Mouse (Mus musculus) small intestine, adult 2 months (tissue): ENCODE measurements around the gene Ap2s1. TPM values are rescaled to one million over a fixed set of nuclear protein-coding genes. Genes with fewer than 3 reads are reported as not detected.
"Not testable (repeated sequence)": the region's sequence is repeated elsewhere in the genome, so short reads cannot be mapped to it uniquely, and the experiment has no call there.

Source experiments
- H3K27ac ChIP-seq: fragments of 200-500 bp; 2 replicates; pipeline ENCODE4 v1.5.1; 2012; ENCODE audit warnings: low read depth, low read length, control low read depth, inconsistent platforms; ENCODE audit not compliant: insufficient read depth
- H3K27me3 ChIP-seq: fragments of 200-500 bp; 2 replicates; pipeline ENCODE4 v1.6.1; 2012; ENCODE audit warnings: mild to moderate bottlenecking, moderate library complexity, low read length, inconsistent platforms; ENCODE audit not compliant: control insufficient read depth, insufficient read depth
- H3K36me3 ChIP-seq: fragments of 200-500 bp; 2 replicates; pipeline ENCODE4 v1.6.1; 2012; ENCODE audit warnings: mild to moderate bottlenecking, low read length, control low read depth, inconsistent platforms; ENCODE audit not compliant: control insufficient read depth, insufficient read depth
- H3K4me1 ChIP-seq: fragments of 200-500 bp; 2 replicates; pipeline ENCODE4 v1.6.1; 2012; ENCODE audit warnings: low read length, inconsistent platforms, mixed read lengths; ENCODE audit not compliant: control insufficient read depth, insufficient read depth, insufficient read length
- H3K4me3 ChIP-seq: fragments of 200-500 bp; 2 replicates; pipeline ENCODE4 v1.5.1; 2012; ENCODE audit warnings: low read depth, mild to moderate bottlenecking, control low read depth, inconsistent platforms, low read length, moderate library complexity
- CTCF ChIP-seq: fragments of 200-500 bp; IDR thresholded peaks from 2 replicates; pipeline ENCODE4 v1.5.1; 2012; ENCODE audit warnings: low read depth, mild to moderate bottlenecking, control low read depth, inconsistent platforms, low read length, moderate library complexity, mixed read lengths; ENCODE audit not compliant: insufficient replicate concordance, insufficient read length; ENCODE audit errors: extremely low read depth
- POLR2A ChIP-seq: fragments of 200-500 bp; IDR thresholded peaks from 2 replicates; pipeline ENCODE4 v1.6.1; 2012; ENCODE audit warnings: low read depth, mild to moderate bottlenecking, control low read depth, inconsistent platforms, low read length, moderate library complexity
- WGBS: fragments of 180-500 bp; shearing (Covaris S2); methylation state at CpG from one replicate; pipeline ENCODE4 v1.1.7; 2018; 5-methylcytosine and 5-hydroxymethylcytosine counted together
- polyA plus RNA-seq: library from polyadenylated mRNA; depleted of rRNA; stranded (reverse); fragments of >200 nt; gene quantifications from 2 replicates; pipeline ENCODE4 v1.2.3, GENCODE M21; 2012

Gene Ap2s1
- polyA plus RNA-seq, 1 experiment: 540 TPM

DNA sequence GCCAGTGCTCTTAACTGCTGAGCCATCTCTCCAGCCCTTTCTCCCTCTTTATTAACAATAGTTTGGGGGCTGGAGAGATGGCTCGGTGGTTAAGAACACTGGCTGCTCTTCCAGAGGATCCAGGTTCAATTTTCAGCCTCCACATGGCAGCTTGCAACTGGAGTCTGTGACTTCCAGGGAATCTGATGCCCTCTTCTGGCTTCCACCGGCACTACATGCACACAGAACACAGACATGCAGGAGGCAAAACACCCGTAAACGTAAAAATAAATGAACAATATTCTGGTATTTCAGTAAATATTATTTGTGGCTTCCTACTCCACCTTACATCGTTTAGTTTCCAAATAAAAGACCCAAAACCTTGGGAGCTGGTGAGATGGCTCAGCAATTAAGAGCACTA, 27.6 kb upstream of the Ap2s1 start:
- TF ChIP-seq POLR2A: no peak
- TF ChIP-seq CTCF: peak; percentile 25; the same call in 1 of the 2 replicates
- Histone ChIP-seq H3K27me3 (no peaks in the 10 kb centered on the region), H3K4me1 (no peaks in the 10 kb centered on the region), H3K36me3 (no peaks in the 10 kb centered on the region), H3K27ac (no peak overlapping the region), H3K4me3 (no peak overlapping the region)
- WGBS: 74% methylated on average over 5 of the region's 5 CpGs

DNA sequence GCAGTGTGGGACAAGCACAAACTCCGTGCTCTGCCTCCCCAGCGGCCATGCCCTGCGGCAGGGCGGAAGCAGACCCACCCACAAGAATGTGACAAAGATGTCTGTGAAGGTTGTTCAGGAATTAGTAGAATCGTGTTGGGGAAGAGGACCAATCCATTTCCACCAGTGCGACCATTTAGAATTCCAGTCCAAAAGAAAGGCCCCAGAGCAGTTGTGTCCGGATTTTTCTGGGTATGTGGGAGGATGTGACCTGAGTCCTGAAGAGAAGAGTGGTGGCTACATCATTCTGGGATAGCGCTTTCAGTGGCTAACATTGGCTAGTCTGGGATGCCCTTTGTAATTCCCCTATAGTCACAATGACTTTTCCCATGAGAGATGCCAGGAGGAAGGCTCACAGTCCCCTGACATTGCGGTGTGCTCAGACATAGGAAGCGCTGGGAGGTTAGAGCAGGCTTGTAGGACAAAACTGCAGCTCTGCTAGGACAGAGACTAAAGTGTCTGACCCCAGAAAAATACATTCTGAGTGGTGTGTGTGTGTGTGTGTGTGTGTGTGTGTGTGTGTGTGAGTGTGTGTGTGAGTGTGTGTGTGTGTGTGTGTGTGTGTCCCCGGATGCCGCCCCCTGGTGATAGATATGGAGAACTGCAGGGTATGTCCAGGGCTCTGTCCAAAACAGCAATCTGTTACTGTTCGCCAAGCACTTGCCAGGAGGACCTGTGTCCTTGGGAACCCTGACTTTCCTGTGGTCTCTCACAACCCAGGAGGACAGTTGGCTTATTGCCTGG, 25.4 kb upstream of the Ap2s1 start:
- no peak for TF ChIP-seq CTCF
- TF ChIP-seq POLR2A: no peak
- no peaks in the 10 kb centered on the region for H3K4me1 ChIP-seq
- H3K27me3 ChIP-seq: no peaks in the 10 kb centered on the region
- 71% methylated on average over 13 of the region's 13 CpGs for WGBS
- no peak overlapping the region for H3K27ac ChIP-seq
- no peak overlapping the region for H3K4me3 ChIP-seq
- H3K36me3 ChIP-seq: no peaks in the 10 kb centered on the region

DNA sequence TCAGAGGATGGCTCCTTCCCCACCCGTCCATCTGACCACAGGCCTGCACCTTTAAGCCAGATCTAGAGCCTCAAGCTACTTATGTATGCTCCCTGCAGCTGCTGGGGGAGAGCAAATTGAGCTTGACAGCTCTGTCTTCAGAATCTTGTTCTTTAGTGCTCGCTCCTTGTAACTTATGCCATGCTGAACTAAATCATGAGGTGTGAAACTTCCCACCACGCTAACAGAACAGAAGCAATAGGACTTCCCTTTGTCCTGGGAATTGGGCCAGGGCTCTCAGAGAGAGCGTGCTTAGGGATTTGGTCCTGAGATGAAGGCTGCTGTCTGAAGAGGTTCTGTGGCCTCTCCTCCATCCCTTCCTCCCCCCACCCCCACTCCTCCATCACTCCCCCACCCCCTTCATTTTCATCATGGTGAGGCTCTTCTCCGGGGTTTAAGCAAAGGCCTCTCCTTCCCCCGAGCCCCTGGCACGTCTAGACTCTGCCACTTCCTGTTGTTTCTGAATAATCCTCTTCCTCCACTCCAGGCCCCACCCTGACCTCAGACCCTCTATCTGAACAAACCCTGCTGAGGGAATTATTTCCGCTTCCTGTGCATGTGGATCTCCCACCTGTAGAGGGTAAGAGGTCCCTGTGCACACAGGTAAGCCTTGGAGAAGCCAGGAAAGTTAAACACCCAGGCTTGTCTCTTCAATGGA, 21.6 kb upstream of the Ap2s1 start:
- H3K27me3 ChIP-seq, H3K36me3 ChIP-seq, H3K27ac ChIP-seq, H3K4me1 ChIP-seq, H3K4me3 ChIP-seq: not testable (repeated sequence)
- WGBS: 45% methylated on average over 8 of the region's 8 CpGs

DNA sequence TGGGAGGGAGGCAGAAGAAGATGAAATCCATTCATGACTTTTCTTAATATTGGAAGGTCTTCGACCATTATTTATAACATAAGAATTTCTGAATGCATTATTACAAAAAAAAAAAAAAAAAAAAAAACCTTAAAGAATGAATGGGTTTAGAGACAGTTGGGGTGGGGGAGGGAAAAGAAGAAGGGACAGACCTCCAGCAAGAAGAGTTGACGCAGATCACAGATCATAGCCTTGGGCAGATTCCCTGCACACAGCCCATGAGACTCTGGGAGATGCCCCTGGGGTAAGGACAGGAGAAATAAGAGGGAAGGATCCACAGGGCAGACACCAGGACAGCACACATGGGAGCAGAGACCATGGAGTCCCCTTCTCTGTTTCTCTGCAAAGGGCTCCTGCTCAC, 16.6 kb upstream of the Ap2s1 start, which contains the start of gene Ceacam9:
TSS of gene Ceacam9 (plus strand) at position 301 of the 400 bp plus-strand sequence.
- no peak for TF ChIP-seq CTCF
- TF ChIP-seq POLR2A: no peak
- Histone ChIP-seq H3K27me3 (no peaks in the 10 kb centered on the region), H3K36me3 (no peaks in the 10 kb centered on the region), H3K27ac (no peak within 1 kb of the TSS), H3K4me1 (no peaks in the 10 kb centered on the region), H3K4me3 (no peak within 1 kb of the TSS)
- 79% methylated on average over 2 of the region's 2 CpGs for WGBS

DNA sequence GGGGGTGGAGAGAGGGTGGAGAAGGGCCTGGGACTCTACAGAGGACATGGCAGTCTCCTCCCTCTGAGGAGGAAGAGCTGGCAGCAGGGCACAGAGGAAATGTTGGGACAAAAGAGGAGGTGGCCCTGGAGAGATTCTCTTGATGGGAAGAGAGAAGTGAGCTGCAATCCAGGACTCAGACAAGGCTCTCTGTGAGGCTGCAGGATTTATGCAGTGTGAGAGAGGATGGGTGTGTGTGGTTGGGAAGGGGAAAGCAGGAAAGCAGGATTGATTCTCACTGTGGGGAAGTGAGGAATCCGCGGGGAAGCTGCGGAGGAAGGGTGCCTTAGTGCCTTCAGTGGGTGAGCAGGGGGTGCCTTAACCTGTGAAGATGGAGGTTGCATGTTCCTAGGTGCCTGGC, 15.7 kb upstream of the Ap2s1 start:
- 56% methylated on average over 3 of the region's 3 CpGs for WGBS
- H3K4me1 ChIP-seq, H3K36me3 ChIP-seq: not testable (repeated sequence)

DNA sequence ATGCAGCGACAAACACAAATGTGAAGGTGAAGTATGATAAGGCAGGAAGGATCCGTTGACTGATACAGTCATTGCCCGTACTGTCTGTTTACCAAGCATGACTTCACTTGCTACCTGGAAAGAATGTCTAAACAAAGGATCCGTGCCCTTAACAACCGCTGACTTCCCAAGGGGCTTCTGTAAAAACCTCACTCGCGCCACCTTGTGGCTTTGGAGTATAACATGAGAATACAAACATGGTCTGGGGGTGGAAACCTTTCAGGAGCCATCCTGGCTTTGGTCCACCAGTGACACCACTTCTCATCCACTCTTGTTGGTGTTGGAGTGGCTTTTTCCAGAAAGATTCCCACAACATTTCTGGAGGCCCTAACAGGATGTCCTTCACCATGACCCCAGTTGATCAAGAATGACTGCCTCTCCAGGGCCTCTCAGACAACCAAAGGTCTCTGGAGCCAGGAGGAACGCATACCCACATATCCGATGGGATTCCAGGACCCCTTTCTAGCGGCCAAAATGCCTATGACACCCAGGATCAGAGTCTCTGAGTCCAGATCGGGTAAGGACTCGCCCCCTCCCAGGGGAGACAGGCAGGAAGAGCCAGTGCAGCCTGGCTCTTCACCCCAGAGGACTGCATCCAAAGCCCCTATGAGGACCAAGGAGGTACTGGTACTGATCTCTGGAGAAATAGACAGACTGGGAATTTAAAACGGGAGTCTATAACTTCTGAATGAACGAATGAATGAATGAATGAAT, 9.4 kb upstream of the Ap2s1 start:
- Histone ChIP-seq H3K27ac (no peak overlapping the region), H3K36me3 (no peaks in the 10 kb centered on the region), H3K4me3 (no peak overlapping the region), H3K27me3 (no peaks in the 10 kb centered on the region), H3K4me1 (peaks cover 12% of the 10 kb centered on the region; the same call in 1 of the 2 replicates)
- TF ChIP-seq POLR2A (no peak), CTCF (peak; percentile 64; the same call in 1 of the 2 replicates)
- WGBS: 15% methylated on average over 14 of the region's 14 CpGs

More for the DNA sequence above, 15.7 kb upstream of the Ap2s1 start:
- H3K27ac ChIP-seq, H3K27me3 ChIP-seq, H3K4me3 ChIP-seq: not testable (repeated sequence)

DNA sequence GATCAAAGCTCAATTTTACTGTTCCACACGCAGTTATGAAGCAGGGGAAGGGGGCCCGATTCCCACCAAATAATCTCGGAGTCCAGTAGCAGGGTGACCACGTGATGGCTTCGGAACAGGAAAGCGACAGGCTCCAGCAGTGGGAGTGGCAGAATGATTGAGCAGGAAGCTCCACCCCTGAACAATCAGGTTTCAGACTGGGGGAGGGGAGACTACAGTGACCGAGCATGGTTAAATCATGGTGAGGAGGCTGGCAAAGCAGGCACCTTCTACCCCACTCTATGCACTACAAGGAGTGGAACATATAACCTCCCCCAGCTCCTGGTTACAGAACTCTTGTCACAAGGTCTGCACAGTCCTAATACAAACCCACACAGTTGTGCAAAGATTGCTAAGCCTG, 8.6 kb upstream of the Ap2s1 start:
- H3K4me3 ChIP-seq: peak overlapping the region; percentile 18; the same call in 1 of the 2 replicates
- peaks cover 12% of the 10 kb centered on the region; the same call in 1 of the 2 replicates for H3K4me1 ChIP-seq
- not testable (repeated sequence) for H3K27ac ChIP-seq, H3K36me3 ChIP-seq, H3K27me3 ChIP-seq
- WGBS: 1% methylated on average over 7 of the region's 7 CpGs
